Mouse (Mus musculus) myocyte (in vitro differentiated cells): Measurements from ENCODE around the gene Mrm2. TPM values are rescaled to one million over a fixed set of nuclear protein-coding genes. Genes with fewer than 3 reads are reported as not detected.

Source experiments
- H3K27me3 ChIP-seq: one replicate; pipeline ENCODE4 v1.6.1; 2011; ENCODE audit not compliant: control insufficient read depth, insufficient read depth, insufficient read length
- H3K36me3 ChIP-seq: one replicate; pipeline ENCODE4 v1.6.1; 2011; ENCODE audit not compliant: control insufficient read depth, insufficient read depth
- H3K4me2 ChIP-seq: one replicate; pipeline ENCODE4 v1.6.1; 2011; ENCODE audit warnings: low read depth, control low read depth
- H3K4me3 ChIP-seq: one replicate; pipeline ENCODE4 v1.5.1; 2011; ENCODE audit warnings: mild to moderate bottlenecking, control low read depth, moderate library complexity
- H3K79me2 ChIP-seq: one replicate; pipeline ENCODE4 v1.6.1; 2011; ENCODE audit not compliant: control insufficient read depth, insufficient read depth
- H3ac ChIP-seq: one replicate; pipeline ENCODE4 v1.6.1; 2011; ENCODE audit not compliant: control insufficient read depth, insufficient read length
- CEBPB ChIP-seq: IDR thresholded peaks from 2 replicates; pipeline ENCODE4 v1.6.1; 2011; ENCODE audit warnings: mild to moderate bottlenecking, moderate library complexity; ENCODE audit not compliant: poor library complexity, insufficient read depth, severe bottlenecking
- E2F4 ChIP-seq: IDR thresholded peaks from one replicate; pipeline ENCODE4 v1.6.1; 2011; ENCODE audit warnings: mild to moderate bottlenecking, control low read depth, moderate library complexity; ENCODE audit not compliant: insufficient read depth
- MAX ChIP-seq: IDR thresholded peaks from one replicate; pipeline ENCODE4 v1.6.1; 2011; ENCODE audit warnings: low read depth, mild to moderate bottlenecking, control low read depth
- MYOD1 ChIP-seq, 3 experiments: IDR thresholded peaks; one replicate each; pipeline ENCODE4 v1.6.1; 2011; ENCODE audit warnings: control low read depth in 2 of 3, low read depth in 2 of 3, mild to moderate bottlenecking in 2 of 3, moderate library complexity in 1 of 3; ENCODE audit not compliant: insufficient read length in 2 of 3, control insufficient read depth in 1 of 3
- MYOG ChIP-seq, 3 experiments: IDR thresholded peaks; one replicate each; pipeline ENCODE4 v1.6.1; 2011; ENCODE audit warnings: control low read depth in 2 of 3, low read depth in 2 of 3, mild to moderate bottlenecking in 2 of 3; ENCODE audit not compliant: insufficient read length in 2 of 3, control insufficient read depth in 1 of 3, insufficient read depth in 1 of 3
- POLR2A ChIP-seq: IDR thresholded peaks from one replicate; pipeline ENCODE4 v1.6.1; 2011; ENCODE audit warnings: low read depth, mild to moderate bottlenecking, control low read depth, moderate library complexity; ENCODE audit not compliant: insufficient read length
- POLR2AphosphoS2 ChIP-seq: IDR thresholded peaks from one replicate; pipeline ENCODE4 v1.6.1; 2011; ENCODE audit warnings: low read depth, control low read depth; ENCODE audit not compliant: insufficient read length
- REST ChIP-seq: IDR thresholded peaks from one replicate; pipeline ENCODE4 v1.6.1; 2011; ENCODE audit warnings: mild to moderate bottlenecking, control low read depth, moderate library complexity; ENCODE audit not compliant: insufficient read depth, insufficient read length
- SRF ChIP-seq: IDR thresholded peaks from one replicate; pipeline ENCODE4 v1.6.1; 2011; ENCODE audit warnings: low read depth; ENCODE audit not compliant: control insufficient read depth, insufficient read length
- TCF12 ChIP-seq: IDR thresholded peaks from one replicate; pipeline ENCODE4 v1.6.1; 2011; ENCODE audit warnings: mild to moderate bottlenecking, control low read depth; ENCODE audit not compliant: poor library complexity, insufficient read depth, severe bottlenecking
- TCF3 ChIP-seq: IDR thresholded peaks from one replicate; pipeline ENCODE4 v1.6.1; 2011; ENCODE audit warnings: low read depth, control low read depth; ENCODE audit not compliant: insufficient read length
- USF1 ChIP-seq: IDR thresholded peaks from one replicate; pipeline ENCODE4 v1.6.1; 2011; ENCODE audit warnings: low read depth, mild to moderate bottlenecking, control low read depth, moderate library complexity
- polyA plus RNA-seq: library from polyadenylated mRNA; unstranded; fragments of >200 nt; fragmentation: generic; extraction: Trizol; gene quantifications from one replicate; pipeline ENCODE4 v1.2.1, GENCODE M21; 2012; ENCODE audit warnings: missing spikeins

Gene Mrm2
- polyA plus RNA-seq, 1 experiment, result 10.0 TPM

DNA sequence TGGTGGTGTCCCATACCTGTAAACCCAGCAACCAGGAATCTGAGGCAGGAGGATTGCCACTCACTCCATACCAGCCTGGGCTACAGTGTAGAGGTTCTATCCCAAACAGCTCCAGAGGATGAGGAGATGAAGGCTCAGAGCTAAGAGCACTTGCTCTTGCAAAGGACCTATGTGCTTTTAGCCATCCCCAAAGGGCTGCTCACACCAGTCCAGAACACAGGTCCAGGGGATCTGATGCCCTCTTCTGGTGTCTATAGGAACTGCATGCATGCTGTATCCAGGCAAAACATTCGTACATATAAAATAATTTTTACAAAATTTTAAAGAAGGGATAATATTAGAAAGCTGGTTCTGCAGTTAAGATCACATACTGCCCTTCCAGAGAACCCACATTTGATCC is 5.0 kb upstream of the Mrm2 start:
- Histone ChIP-seq H3K36me3 (peaks cover 8% of the 10 kb centered on the region), H3K4me3 (no peak overlapping the region), H3ac (no peak overlapping the region), H3K27me3 (no peaks in the 10 kb centered on the region), H3K79me2 (no peaks in the 10 kb centered on the region), H3K4me2 (no peak overlapping the region)
- TF ChIP-seq MYOG (IDR thresholded peaks at IDR 0.05; ENCODE audit: control insufficient read depth in 1 of 3, insufficient read depth in 1 of 3, insufficient read length in 2 of 3, low read depth in 2 of 3) (no peak), MYOD1 (IDR thresholded peaks at IDR 0.05; ENCODE audit: control insufficient read depth in 1 of 3, insufficient read length in 2 of 3, low read depth in 2 of 3) (no peak), REST (no peak), SRF (no peak), TCF12 (no peak), MAX (no peak), POLR2A (no peak), USF1 (no peak), CEBPB (no peak), E2F4 (no peak), POLR2AphosphoS2 (no peak)

- H3ac ChIP-seq, result no peak overlapping the region
- H3K36me3 ChIP-seq, result peaks cover 3% of the 10 kb centered on the region
- no peak overlapping the region for H3K4me2 ChIP-seq
- H3K4me3 ChIP-seq, result no peak overlapping the region
- no peak for TF ChIP-seq CEBPB
- no peak for TF ChIP-seq E2F4
- no peak for TF ChIP-seq TCF3
- TF ChIP-seq MAX, result no peak
- TF ChIP-seq MYOD1 (IDR thresholded peaks at IDR 0.05; ENCODE audit: control insufficient read depth in 1 of 3, insufficient read length in 2 of 3, low read depth in 2 of 3), result no peak
- TF ChIP-seq SRF, result no peak
- no peak for TF ChIP-seq POLR2A
- no peak for TF ChIP-seq MYOG (IDR thresholded peaks at IDR 0.05; ENCODE audit: control insufficient read depth in 1 of 3, insufficient read depth in 1 of 3, insufficient read length in 2 of 3, low read depth in 2 of 3)
- no peak for TF ChIP-seq POLR2AphosphoS2
- no peak for TF ChIP-seq REST
- H3K27me3 ChIP-seq, result no peaks in the 10 kb centered on the region
- H3K79me2 ChIP-seq, result no peaks in the 10 kb centered on the region
Measured at GRCm38 (mm10) chr5:140333631-140334030, 1.9 kb upstream of the Mrm2 start.

DNA sequence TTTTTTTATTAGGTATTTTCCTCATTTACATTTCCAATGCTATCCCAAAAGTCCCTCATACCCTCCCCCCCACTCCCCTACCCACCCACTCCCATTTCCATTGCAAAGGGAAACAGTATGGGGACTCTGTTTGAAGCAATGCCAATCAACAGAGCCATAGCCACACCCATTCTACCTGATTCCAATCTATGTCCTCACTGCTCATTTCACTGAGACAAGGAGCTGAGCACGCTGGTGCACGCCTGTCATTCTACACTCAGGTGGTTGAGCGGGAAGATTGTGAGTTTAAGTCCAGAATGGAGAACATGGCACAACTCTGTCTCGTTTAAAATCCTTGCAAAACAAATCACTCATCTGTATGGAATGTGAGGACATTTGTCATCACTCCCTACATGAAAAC is 821 bp upstream of the Mrm2 start:
- Histone ChIP-seq H3K79me2 (no peaks in the 10 kb centered on the region), H3K4me2 (no peak overlapping the region), H3K36me3 (peaks cover 6% of the 10 kb centered on the region), H3K27me3 (no peaks in the 10 kb centered on the region), H3ac (no peak overlapping the region), H3K4me3 (peak overlapping the region; percentile 59)
- no peak for TF ChIP-seq USF1

DNA sequence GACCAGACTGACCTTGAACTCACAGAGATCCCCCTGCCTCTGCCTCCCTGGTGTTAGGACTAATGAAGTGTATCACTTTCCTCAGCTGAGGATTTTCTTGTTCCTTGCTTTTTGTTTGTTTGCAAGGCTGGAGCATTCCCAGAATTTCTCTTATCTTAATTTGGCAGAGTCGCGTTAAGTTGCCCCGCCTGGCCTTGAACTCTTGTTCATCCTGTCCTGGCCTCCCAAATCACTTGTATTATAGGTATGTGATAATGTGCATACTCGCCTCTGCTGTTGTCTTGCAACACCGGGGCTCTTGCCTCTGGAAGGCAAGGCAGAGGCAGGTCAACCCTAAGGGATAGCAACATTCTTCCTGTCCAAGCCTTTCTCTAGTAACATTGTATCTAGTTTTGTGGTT is 7.6 kb downstream of the Mrm2 start:
- no peak for TF ChIP-seq CEBPB
- TF ChIP-seq REST, result no peak
- no peak for TF ChIP-seq MYOD1 (IDR thresholded peaks at IDR 0.05; ENCODE audit: control insufficient read depth in 1 of 3, insufficient read length in 2 of 3, low read depth in 2 of 3)
- TF ChIP-seq E2F4, result no peak
- no peak for TF ChIP-seq POLR2AphosphoS2
- TF ChIP-seq TCF3, result no peak
- TF ChIP-seq SRF, result no peak
- TF ChIP-seq MYOG (IDR thresholded peaks at IDR 0.05; ENCODE audit: control insufficient read depth in 1 of 3, insufficient read depth in 1 of 3, insufficient read length in 2 of 3, low read depth in 2 of 3), result no peak
- no peak for TF ChIP-seq TCF12
- no peak for TF ChIP-seq POLR2A
- TF ChIP-seq MAX, result no peak
- TF ChIP-seq USF1, result no peak
- peaks cover 6% of the 10 kb centered on the region for H3K36me3 ChIP-seq
- peaks cover 26% of the 10 kb centered on the region for H3K79me2 ChIP-seq
- no peaks in the 10 kb centered on the region for H3K27me3 ChIP-seq
- H3K4me3 ChIP-seq, result no peak overlapping the region
- no peak overlapping the region for H3K4me2 ChIP-seq
- H3ac ChIP-seq, result no peak overlapping the region

- H3K79me2 ChIP-seq, result peaks cover 42% of the 10 kb centered on the region
Measured at GRCm38 (mm10) chr5:140321756-140322575, 9.7 kb downstream of the Mrm2 start.

More at GRCm38 (mm10) chr5:140321756-140322575, 9.7 kb downstream of the Mrm2 start:
- Histone ChIP-seq H3K27me3 (no peaks in the 10 kb centered on the region), H3K4me3 (peak overlapping the region; percentile 88), H3K36me3 (no peaks in the 10 kb centered on the region), H3K4me2 (peak overlapping the region; percentile 60), H3ac (peak overlapping the region; percentile 94)
- TF ChIP-seq MYOG (IDR thresholded peaks at IDR 0.05; ENCODE audit: control insufficient read depth in 1 of 3, insufficient read depth in 1 of 3, insufficient read length in 2 of 3, low read depth in 2 of 3), result no peak
- TF ChIP-seq POLR2A, result no peak
- no peak for TF ChIP-seq REST
- no peak for TF ChIP-seq MAX
- no peak for TF ChIP-seq CEBPB
- no peak for TF ChIP-seq TCF12
- no peak for TF ChIP-seq TCF3
